Comparison of ENCODE assay signal across 8 mouse cellular contexts in the genomic region with DNA sequence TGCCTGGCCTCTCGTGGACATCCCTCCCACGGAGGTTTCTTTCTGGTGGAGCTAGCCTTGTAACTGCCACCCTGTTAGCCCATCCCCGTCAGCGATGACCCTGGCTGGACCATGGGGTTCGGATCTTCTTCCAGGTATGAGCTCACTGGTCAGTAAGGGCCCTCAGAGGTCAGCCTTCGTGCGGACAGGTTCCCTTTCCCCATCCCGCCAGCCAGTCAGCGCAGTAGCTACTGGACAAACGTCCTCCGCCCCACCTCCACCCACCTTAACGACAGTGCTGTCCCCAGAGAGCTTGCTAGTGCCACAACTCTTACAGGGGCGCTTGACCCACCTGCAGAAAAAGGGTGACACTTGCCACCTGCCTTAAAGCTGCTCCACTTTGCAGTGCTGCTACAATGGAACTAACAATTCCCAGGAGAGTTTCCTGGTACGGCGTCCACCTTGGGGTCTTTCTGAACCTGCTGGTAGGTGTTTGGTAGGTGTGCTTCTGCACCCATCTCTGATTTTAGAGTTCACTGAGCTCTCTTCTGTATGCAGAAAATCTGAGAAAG. TPM values are rescaled to one million over a fixed set of nuclear protein-coding genes. Genes with fewer than 3 reads are reported as not detected.
DNase-seq lines count a peak whose midpoint lies in the region; ATAC-seq and TF ChIP-seq lines count a peak whose summit lies in the region.

No protein-coding gene starts in this region.

- 14% methylated on average over 15 of the region's 15 CpGs for WGBS in forebrain, embryonic 13.5 days
- WGBS in limb, embryonic 14.5 days: 16% methylated on average over 13 of the region's 15 CpGs
- 13% methylated on average over 15 of the region's 15 CpGs for WGBS in neural tube, embryonic 13.5 days

- peak overlapping the region; percentile 90 for H3K9ac ChIP-seq in forebrain, embryonic 13.5 days
- H3K9ac ChIP-seq in limb, embryonic 14.5 days (ENCODE audit: low read depth, low read length, severe bottlenecking): peak overlapping the region; percentile 72
- H3K9ac ChIP-seq in neural tube, embryonic 13.5 days: peak overlapping the region; percentile 92

- 0 out of 2 replicates have a peak overlapping the region, but pooled peaks have one; percentile 35 for H3K27ac ChIP-seq in forebrain, embryonic 13.5 days
- H3K27ac ChIP-seq in limb, embryonic 14.5 days (replicated peaks; ENCODE audit: low read depth, low read length): no peak overlapping the region
- peak overlapping the region; percentile 68 for H3K27ac ChIP-seq in neural tube, embryonic 13.5 days (replicated peaks)

- peaks cover 16% of the 10 kb centered on the region for H3K36me3 ChIP-seq in forebrain, embryonic 13.5 days (ENCODE audit: poor library complexity, severe bottlenecking)
- peaks cover 18% of the 10 kb centered on the region for H3K36me3 ChIP-seq in limb, embryonic 14.5 days (ENCODE audit: control insufficient read depth, insufficient read depth, low read length)
- H3K36me3 ChIP-seq in neural tube, embryonic 13.5 days: peaks cover 17% of the 10 kb centered on the region

- H3K4me3 ChIP-seq in forebrain, embryonic 13.5 days: peak overlapping the region; percentile 88
- H3K4me3 ChIP-seq in limb, embryonic 14.5 days (replicated peaks; ENCODE audit: low read length): peak overlapping the region; percentile 90
- H3K4me3 ChIP-seq in neural tube, embryonic 13.5 days: peak overlapping the region; percentile 88

- intact Hi-C loops in left cerebral cortex, postnatal 14 days (cut with DNase I): no loop called here

- peaks cover 21% of the 10 kb centered on the region for H3K4me1 ChIP-seq in forebrain, embryonic 13.5 days
- H3K4me1 ChIP-seq in limb, embryonic 14.5 days (ENCODE audit: control insufficient read depth, insufficient read depth, low read length): peaks cover 14% of the 10 kb centered on the region
- peaks cover 23% of the 10 kb centered on the region for H3K4me1 ChIP-seq in neural tube, embryonic 13.5 days (replicated peaks)

- H3K9me3 ChIP-seq in forebrain, embryonic 13.5 days (replicated peaks): no peaks in the 10 kb centered on the region
- H3K9me3 ChIP-seq in limb, embryonic 14.5 days (ENCODE audit: control insufficient read depth, low read length): no peaks in the 10 kb centered on the region
- no peaks in the 10 kb centered on the region for H3K9me3 ChIP-seq in neural tube, embryonic 13.5 days

- DNase-seq in retina, embryonic 14.5 days (ENCODE audit: low spot score): peak; percentile 4
- DNase-seq in retina, postnatal 1 day: no peak
- no peak for DNase-seq in limb, embryonic 14.5 days (ENCODE audit: low spot score)
- DNase-seq in embryo, embryonic 10.5 days (ENCODE audit: low spot score): no peak
- DNase-seq in left cerebral cortex, postnatal 14 days (ENCODE audit: low spot score in 2 of 2): no peak
- no peak for DNase-seq in gastrocnemius, postnatal 4 days (ENCODE audit: low spot score in 2 of 2)

- peak overlapping the region; percentile 99 for H3K4me2 ChIP-seq in forebrain, embryonic 13.5 days
- H3K4me2 ChIP-seq in limb, embryonic 14.5 days (replicated peaks; ENCODE audit: low read depth, low read length, severe bottlenecking): peak overlapping the region; percentile 98
- H3K4me2 ChIP-seq in neural tube, embryonic 13.5 days: peak overlapping the region; percentile 98

- ATAC-seq in forebrain, embryonic 13.5 days: no peak
- no peak for ATAC-seq in limb, embryonic 14.5 days (ENCODE audit: low FRiP score, low read depth)
- no peak for ATAC-seq in neural tube, embryonic 13.5 days (ENCODE audit: low read depth)

- TF ChIP-seq POLR2A in limb, embryonic 14.5 days (IDR thresholded peaks at IDR 0.05; ENCODE audit: borderline replicate concordance, extremely low read depth, insufficient read depth, insufficient read length): no peak

- peaks cover 28% of the 10 kb centered on the region for H3K27me3 ChIP-seq in forebrain, embryonic 13.5 days
- H3K27me3 ChIP-seq in limb, embryonic 14.5 days (ENCODE audit: control insufficient read depth, insufficient read depth, low read length): peaks cover 28% of the 10 kb centered on the region
- peaks cover 30% of the 10 kb centered on the region for H3K27me3 ChIP-seq in neural tube, embryonic 13.5 days

RNA-seq across cellular contexts. Expression of gene Asb1, which starts 0.8 kb away (rescaled TPM):
- polyA plus RNA-seq in forebrain, embryonic 13.5 days (2015; fragmentation: Nextera tagmentation; extraction: Ambion mirVana): 11.0 and 12.0 TPM in 2 replicates
- polyA plus RNA-seq in limb, embryonic 14.5 days (2012; rRNA removed): 8.1 and 8.5 TPM in 2 replicates
- 7.3 and 8.5 TPM in 2 replicates for polyA plus RNA-seq in limb, embryonic 14.5 days (2014; fragmentation: Nextera tagmentation; extraction: Ambion mirVana)
- 12.1 and 13.6 TPM in 2 replicates for polyA plus RNA-seq in neural tube, embryonic 13.5 days (2015; fragmentation: Nextera tagmentation; extraction: Ambion mirVana)
- total RNA-seq in left cerebral cortex, postnatal 14 days (2021): 10 to 100 TPM; 43.8 to 45.9 TPM
- total RNA-seq in gastrocnemius, postnatal 4 days (2021): 10 to 100 TPM; 14.2 to 18.1 TPM

RNA-seq across cellular contexts. Expression of gene Traf3ip1, which starts 46.7 kb away (rescaled TPM):
- polyA plus RNA-seq in forebrain, embryonic 13.5 days (2015; fragmentation: Nextera tagmentation; extraction: Ambion mirVana): 9.9 and 11.2 TPM in 2 replicates
- 14.2 and 16.7 TPM in 2 replicates for polyA plus RNA-seq in limb, embryonic 14.5 days (2012; rRNA removed)
- 5.1 and 6.2 TPM in 2 replicates for polyA plus RNA-seq in limb, embryonic 14.5 days (2014; fragmentation: Nextera tagmentation; extraction: Ambion mirVana)
- 9.2 and 10.4 TPM in 2 replicates for polyA plus RNA-seq in neural tube, embryonic 13.5 days (2015; fragmentation: Nextera tagmentation; extraction: Ambion mirVana)
- 10 to 100 TPM; 14.9 to 16.3 TPM for total RNA-seq in left cerebral cortex, postnatal 14 days (2021)
- total RNA-seq in gastrocnemius, postnatal 4 days (2021): 1 to 10 TPM; 4.4 to 4.5 TPM
